Mouse (Mus musculus): ENCODE data around the gene Kmt5b. TPM values are rescaled to one million over a fixed set of nuclear protein-coding genes. Genes with fewer than 3 reads are reported as not detected.

The Kmt5b gene
- polyA plus RNA-seq, 1 experiment from 2014 or later = 29.2 TPM

DNA sequence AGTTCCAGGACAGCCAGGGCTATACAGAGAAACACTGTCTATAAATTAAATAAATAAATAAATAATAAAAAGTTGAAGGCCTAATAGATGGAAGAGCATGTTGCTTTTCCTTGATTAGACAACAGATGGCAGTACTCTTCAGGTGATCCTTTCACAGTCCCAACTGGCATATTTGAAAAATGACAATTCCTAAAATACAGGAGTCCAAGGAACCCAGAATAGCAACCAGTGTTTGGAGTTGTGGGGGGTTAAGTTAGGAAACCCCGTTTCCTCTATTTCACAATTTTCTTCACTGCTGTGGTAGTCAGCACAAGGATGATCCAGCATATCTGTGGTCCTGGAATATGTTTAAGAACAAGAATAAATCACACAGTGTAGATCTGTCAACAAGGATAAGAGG, 22.9 kb downstream of the Kmt5b start:
- H3K9me3 ChIP-seq (replicated peaks) = no peaks in the 10 kb centered on the region
- peaks cover 93% of the 10 kb centered on the region for H3K36me3 ChIP-seq
- WGBS = 91% methylated on average over 1 of the region's 1 CpGs
- no peaks in the 10 kb centered on the region for H3K27me3 ChIP-seq (ENCODE audit: low read depth, poor library complexity, severe bottlenecking)
- H3K4me1 ChIP-seq = no peaks in the 10 kb centered on the region
- H3K27ac ChIP-seq = no peak overlapping the region
- DNase-seq (ENCODE audit: low spot score) = no peak
- H3K4me3 ChIP-seq = no peak overlapping the region

DNA sequence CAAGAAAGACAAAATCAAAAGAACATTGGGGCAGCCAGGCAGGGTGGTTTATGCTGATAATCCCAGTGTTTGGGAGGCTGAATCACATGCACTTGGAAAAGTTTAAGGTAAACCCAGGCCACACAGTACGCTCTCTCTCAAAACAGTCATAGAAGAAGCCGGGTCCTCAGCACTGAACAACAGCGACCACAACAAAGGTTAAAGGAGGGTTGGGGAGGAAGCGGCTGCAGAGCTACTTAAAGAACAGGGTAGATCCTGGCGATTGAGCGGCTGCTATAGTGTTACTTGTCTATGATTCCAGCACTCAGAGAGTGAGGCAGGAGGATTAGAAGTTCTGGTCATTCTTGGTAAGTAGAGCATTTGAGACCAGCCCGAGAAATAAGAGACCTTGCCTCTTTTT, 38.3 kb downstream of the Kmt5b start:
- no peaks in the 10 kb centered on the region for H3K27me3 ChIP-seq (ENCODE audit: low read depth, poor library complexity, severe bottlenecking)
- WGBS = 90% methylated on average over 7 of the region's 7 CpGs
- no peak for DNase-seq (ENCODE audit: low spot score)
- H3K36me3 ChIP-seq = peaks cover 96% of the 10 kb centered on the region
- H3K4me1 ChIP-seq = no peaks in the 10 kb centered on the region
- no peaks in the 10 kb centered on the region for H3K9me3 ChIP-seq (replicated peaks)
- no peak overlapping the region for H3K27ac ChIP-seq
- H3K4me3 ChIP-seq = no peak overlapping the region

DNA sequence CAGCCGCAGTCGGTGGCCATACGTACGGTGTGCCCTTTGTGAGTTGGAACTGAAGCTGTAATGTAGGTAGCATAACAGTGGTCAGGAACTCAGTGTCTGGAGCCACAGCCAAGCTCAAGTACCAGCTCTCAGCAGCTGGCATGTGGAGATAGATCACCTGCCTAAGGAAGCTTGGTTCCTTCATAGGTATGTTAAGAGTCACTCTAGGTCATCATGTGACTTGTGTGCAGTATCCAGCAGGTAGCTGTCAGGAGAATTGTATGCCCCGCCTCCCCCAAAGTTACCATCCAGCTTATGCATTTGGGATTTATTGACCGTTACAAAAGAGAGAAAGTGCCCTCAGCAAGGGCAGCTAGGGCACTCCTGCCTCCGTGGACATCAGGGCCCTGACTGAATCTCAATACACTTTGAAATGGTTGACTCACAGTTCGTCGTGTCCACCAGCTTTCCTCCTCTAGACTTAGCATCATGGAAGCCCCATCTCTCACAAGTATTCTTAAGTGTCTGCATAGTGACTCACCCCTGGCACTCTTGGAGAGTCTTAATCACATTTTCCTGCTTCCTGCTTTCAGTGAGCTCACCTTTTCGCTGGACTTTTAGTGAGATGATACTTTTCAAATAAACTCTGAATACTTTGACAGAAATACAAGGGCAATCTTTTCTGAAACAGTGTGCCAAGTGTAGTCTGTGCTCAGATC, 43.5 kb downstream of the Kmt5b start:
- Histone ChIP-seq H3K4me1 (no peaks in the 10 kb centered on the region), H3K9me3 (replicated peaks) (no peaks in the 10 kb centered on the region), H3K36me3 (peaks cover 95% of the 10 kb centered on the region), H3K27ac (no peak overlapping the region), H3K27me3 (ENCODE audit: low read depth, poor library complexity, severe bottlenecking) (no peaks in the 10 kb centered on the region), H3K4me3 (no peak overlapping the region)
- 93% methylated on average over 10 of the region's 10 CpGs for WGBS
- no peak for DNase-seq (ENCODE audit: low spot score)

GRCm38 (mm10) chr19:3814461-3814860, 47.2 kb downstream of the Kmt5b start:
- Histone ChIP-seq H3K36me3 (peaks cover 76% of the 10 kb centered on the region), H3K9me3 (replicated peaks) (no peaks in the 10 kb centered on the region), H3K27me3 (ENCODE audit: low read depth, poor library complexity, severe bottlenecking) (no peaks in the 10 kb centered on the region), H3K27ac (no peak overlapping the region), H3K4me3 (no peak overlapping the region), H3K4me1 (no peaks in the 10 kb centered on the region)
- DNase-seq (ENCODE audit: low spot score) = no peak
- WGBS = 91% methylated on average over 10 of the region's 10 CpGs

DNA sequence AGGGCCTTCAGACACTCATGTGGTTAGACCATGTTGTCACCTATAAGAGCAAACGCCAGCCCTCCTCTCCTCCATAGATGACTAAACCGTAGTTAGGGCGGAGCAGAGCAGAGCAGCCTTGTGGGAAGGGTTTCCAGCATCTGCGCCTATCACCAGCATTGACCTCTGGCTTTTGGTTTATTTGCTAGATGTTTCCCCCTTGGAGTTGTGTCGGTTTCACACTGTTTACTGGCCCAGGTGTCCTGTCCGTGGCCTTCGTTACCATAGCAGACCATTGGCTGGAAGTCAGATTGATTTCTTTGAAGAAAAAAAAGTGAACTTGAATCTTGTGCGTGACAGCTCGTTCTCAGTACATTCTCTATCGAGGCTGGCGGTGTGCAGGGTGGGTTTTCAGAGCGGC, 48.6 kb downstream of the Kmt5b start:
- no peaks in the 10 kb centered on the region for H3K27me3 ChIP-seq (ENCODE audit: low read depth, poor library complexity, severe bottlenecking)
- no peaks in the 10 kb centered on the region for H3K9me3 ChIP-seq (replicated peaks)
- H3K4me1 ChIP-seq = no peaks in the 10 kb centered on the region
- no peak for DNase-seq (ENCODE audit: low spot score)
- WGBS = 90% methylated on average over 12 of the region's 12 CpGs
- peaks cover 63% of the 10 kb centered on the region for H3K36me3 ChIP-seq
- H3K4me3 ChIP-seq = no peak overlapping the region
- H3K27ac ChIP-seq = no peak overlapping the region

DNA sequence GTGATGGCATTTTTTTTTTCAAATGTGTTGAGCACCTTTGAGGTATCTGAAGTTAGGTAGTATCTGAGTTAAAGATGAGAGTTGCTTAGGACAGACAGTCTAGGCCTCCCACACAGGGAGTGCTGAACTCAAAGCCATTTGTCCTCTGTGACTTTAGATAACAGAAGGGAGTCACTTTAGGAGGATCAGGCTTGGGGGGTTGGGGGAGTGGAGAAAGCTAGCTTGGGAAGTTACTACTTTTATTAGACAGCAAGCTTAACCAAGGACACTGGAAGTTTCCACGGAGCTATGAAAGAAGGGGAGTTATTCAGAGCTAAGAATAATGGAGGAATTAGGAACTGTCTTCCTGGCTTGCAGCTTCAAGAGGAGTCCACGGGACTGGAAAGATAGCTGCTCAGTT, 51.9 kb downstream of the Kmt5b start:
- H3K27ac ChIP-seq = no peak overlapping the region
- WGBS = 82% methylated on average over 2 of the region's 2 CpGs
- peaks cover 35% of the 10 kb centered on the region for H3K36me3 ChIP-seq
- no peaks in the 10 kb centered on the region for H3K9me3 ChIP-seq (replicated peaks)
- no peak for DNase-seq (ENCODE audit: low spot score)
- H3K4me1 ChIP-seq = no peaks in the 10 kb centered on the region
- no peaks in the 10 kb centered on the region for H3K27me3 ChIP-seq (ENCODE audit: low read depth, poor library complexity, severe bottlenecking)
- H3K4me3 ChIP-seq = no peak overlapping the region

DNA sequence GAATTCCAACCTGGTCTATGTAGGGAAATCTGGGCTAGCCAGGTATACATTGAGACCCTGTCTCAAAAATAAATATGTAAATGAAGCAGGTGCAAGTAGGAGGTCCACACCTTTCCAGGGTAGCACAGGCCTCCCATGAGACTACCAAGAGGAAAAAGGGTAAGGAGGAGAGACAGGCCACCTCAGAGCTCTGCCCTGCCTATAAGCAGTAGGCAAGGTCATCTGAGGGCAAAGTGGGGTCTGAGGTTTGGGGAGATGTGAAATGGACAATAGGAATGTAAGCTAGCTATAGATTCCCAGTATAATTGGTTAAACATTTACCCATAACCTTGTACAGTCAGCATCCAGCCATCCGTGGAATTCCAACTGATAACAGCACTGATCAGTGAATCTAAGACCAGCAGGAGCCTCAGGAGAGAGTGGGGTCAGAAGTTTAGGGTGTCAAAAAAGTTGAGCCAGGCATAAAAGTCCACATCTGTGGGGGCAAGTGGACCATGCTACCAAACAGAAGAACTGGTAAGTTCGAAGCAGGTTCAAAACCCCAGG, 52.8 kb downstream of the Kmt5b start:
- H3K36me3 ChIP-seq = peaks cover 26% of the 10 kb centered on the region
- no peak for DNase-seq (ENCODE audit: low spot score)
- no peak overlapping the region for H3K4me3 ChIP-seq
- H3K9me3 ChIP-seq (replicated peaks) = no peaks in the 10 kb centered on the region
- WGBS = 92% methylated on average over 2 of the region's 2 CpGs
- no peaks in the 10 kb centered on the region for H3K4me1 ChIP-seq
- no peak overlapping the region for H3K27ac ChIP-seq
- H3K27me3 ChIP-seq (ENCODE audit: low read depth, poor library complexity, severe bottlenecking) = no peaks in the 10 kb centered on the region

DNA sequence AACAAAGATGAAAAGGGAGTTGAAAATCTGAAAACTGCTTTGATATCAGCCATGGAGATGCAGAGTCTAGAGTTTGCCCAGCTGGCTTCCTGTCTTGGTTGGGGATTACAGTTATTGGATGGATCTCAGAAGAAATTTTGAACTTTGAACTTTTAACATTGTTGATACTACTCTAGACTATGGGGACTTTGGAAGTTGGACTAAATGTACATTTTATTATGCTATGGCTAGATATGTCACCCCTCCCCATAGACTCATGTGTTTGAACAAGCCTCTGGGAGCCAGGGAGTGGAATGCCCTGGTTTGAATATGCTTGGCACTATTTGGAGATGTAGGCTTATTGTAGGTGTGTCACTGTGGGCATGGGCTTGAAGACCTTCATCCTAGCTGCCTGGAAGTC, 57.8 kb downstream of the Kmt5b start:
- Histone ChIP-seq H3K27me3 (ENCODE audit: low read depth, poor library complexity, severe bottlenecking) (no peaks in the 10 kb centered on the region), H3K4me1 (no peaks in the 10 kb centered on the region), H3K36me3 (no peaks in the 10 kb centered on the region), H3K4me3 (no peak overlapping the region), H3K9me3 (replicated peaks) (no peaks in the 10 kb centered on the region), H3K27ac (no peak overlapping the region)
- no peak for DNase-seq (ENCODE audit: low spot score)

GRCm38 (mm10) chr19:3829863-3830262, 62.6 kb downstream of the Kmt5b start:
- no peak for DNase-seq (ENCODE audit: low spot score)
- no peaks in the 10 kb centered on the region for H3K4me1 ChIP-seq
- 90% methylated on average over 3 of the region's 3 CpGs for WGBS
- no peaks in the 10 kb centered on the region for H3K9me3 ChIP-seq (replicated peaks)
- H3K4me3 ChIP-seq = no peak overlapping the region
- H3K27me3 ChIP-seq (ENCODE audit: low read depth, poor library complexity, severe bottlenecking) = no peaks in the 10 kb centered on the region
- H3K36me3 ChIP-seq = no peaks in the 10 kb centered on the region
- no peak overlapping the region for H3K27ac ChIP-seq

DNA sequence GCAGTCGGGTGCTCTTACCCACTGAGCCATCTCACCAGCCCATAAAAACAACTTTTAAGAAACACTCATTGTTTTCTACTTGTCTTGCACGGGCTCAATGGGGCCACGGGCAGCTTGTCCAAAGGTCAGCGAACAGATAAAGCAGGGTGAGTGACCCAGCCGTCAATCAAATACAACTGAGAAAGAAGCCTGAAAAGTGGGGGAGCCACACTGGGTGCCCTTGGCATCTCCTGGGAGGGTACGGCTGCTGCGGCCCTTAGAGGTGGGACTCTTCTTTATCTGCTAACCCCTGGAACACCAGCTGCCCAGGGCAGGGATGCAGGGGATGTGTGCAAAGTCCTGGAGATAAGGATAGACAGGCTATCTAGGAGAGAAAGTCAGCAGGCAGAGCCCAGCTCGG, 64.5 kb downstream of the Kmt5b start:
- H3K27me3 ChIP-seq (ENCODE audit: low read depth, poor library complexity, severe bottlenecking) = no peaks in the 10 kb centered on the region
- no peaks in the 10 kb centered on the region for H3K9me3 ChIP-seq (replicated peaks)
- H3K36me3 ChIP-seq = no peaks in the 10 kb centered on the region
- H3K4me1 ChIP-seq = no peaks in the 10 kb centered on the region
- DNase-seq (ENCODE audit: low spot score) = no peak
- no peak overlapping the region for H3K4me3 ChIP-seq
- WGBS = 87% methylated on average over 8 of the region's 8 CpGs
- no peak overlapping the region for H3K27ac ChIP-seq

DNA sequence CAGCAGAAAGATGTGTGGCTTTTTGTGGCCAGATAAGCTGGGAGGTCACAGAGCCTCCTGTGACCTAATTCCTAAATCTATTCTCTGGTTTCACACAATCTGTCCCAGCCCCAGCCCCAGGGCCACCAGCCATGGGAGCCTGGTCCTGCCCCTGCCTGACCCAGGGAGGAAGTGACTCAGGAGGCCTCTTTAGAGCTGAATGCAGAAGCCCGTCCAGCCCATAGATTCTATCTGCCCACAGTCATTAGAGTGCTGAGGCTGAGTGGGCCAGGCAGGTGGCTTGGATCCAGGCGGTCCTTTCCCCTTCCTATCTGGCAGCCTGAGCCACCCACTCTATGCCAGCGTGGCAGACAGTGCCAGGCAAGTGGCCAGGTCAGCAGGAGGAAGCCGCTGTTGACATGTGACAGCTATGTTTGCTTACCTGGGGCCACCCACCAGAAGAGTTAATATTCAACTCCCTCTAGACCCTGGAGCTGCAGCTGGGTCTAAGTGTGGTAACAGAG, 65.7 kb downstream of the Kmt5b start:
- no peak overlapping the region for H3K4me3 ChIP-seq
- no peaks in the 10 kb centered on the region for H3K36me3 ChIP-seq
- 79% methylated on average over 4 of the region's 4 CpGs for WGBS
- H3K9me3 ChIP-seq (replicated peaks) = no peaks in the 10 kb centered on the region
- DNase-seq (ENCODE audit: low spot score) = no peak
- H3K27me3 ChIP-seq (ENCODE audit: low read depth, poor library complexity, severe bottlenecking) = no peaks in the 10 kb centered on the region
- no peak overlapping the region for H3K27ac ChIP-seq
- no peaks in the 10 kb centered on the region for H3K4me1 ChIP-seq

- no peaks in the 10 kb centered on the region for H3K27me3 ChIP-seq (ENCODE audit: low read depth, poor library complexity, severe bottlenecking)
- H3K4me1 ChIP-seq = no peaks in the 10 kb centered on the region
- H3K36me3 ChIP-seq = no peaks in the 10 kb centered on the region
- no peak for DNase-seq (ENCODE audit: low spot score)
- WGBS = 87% methylated on average over 7 of the region's 7 CpGs
- H3K27ac ChIP-seq = no peak overlapping the region
- no peak overlapping the region for H3K4me3 ChIP-seq
- H3K9me3 ChIP-seq (replicated peaks) = no peaks in the 10 kb centered on the region
Observed at GRCm38 (mm10) chr19:3834301-3834700, 67.1 kb downstream of the Kmt5b start.

DNA sequence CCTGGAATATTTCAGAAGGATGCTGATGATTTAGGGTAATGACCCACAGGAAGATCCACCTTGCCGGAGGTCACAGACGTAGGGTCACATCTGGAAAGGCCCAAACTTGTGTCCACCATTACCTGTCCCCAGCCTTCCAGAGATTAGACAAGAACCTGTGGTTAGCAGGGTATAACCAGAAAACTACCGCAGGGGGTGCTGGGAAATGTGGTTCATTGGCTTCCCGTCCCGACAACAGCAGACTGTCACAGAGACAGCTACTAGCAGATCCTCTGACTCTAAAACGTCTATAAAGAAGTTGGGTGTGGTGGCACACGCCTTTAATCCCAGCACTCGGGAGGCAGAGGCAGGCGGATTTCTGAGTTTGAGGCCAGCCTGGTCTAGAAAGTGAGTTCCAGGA, 69.6 kb downstream of the Kmt5b start:
- DNase-seq (ENCODE audit: low spot score) = no peak
- H3K4me3 ChIP-seq = no peak overlapping the region
- 90% methylated on average over 9 of the region's 9 CpGs for WGBS

DNA sequence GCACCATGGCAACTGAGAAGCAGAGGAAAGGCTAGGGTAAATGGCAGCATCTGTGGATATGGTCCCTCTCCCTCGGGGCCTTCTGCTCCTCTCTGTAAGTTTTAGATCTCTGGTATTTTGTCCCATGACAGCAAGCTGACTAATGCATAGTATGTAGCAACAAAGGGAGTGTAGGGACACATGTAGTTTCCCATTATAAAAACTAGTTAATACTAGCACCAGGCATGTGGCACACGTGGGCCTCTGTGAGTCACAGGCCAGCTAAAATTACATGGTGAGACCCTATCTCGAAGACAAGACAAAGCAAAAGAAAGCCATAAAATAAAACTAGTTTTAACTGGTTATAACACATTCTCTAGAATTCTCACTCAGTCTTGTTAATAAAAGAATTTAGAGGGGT, 71.7 kb downstream of the Kmt5b start:
- DNase-seq (ENCODE audit: low spot score) = no peak
- no peaks in the 10 kb centered on the region for H3K27me3 ChIP-seq (ENCODE audit: low read depth, poor library complexity, severe bottlenecking)
- WGBS = 88% methylated on average over 3 of the region's 3 CpGs
- no peaks in the 10 kb centered on the region for H3K9me3 ChIP-seq (replicated peaks)
- no peak overlapping the region for H3K4me3 ChIP-seq
- H3K27ac ChIP-seq = no peak overlapping the region
- no peaks in the 10 kb centered on the region for H3K4me1 ChIP-seq
- no peaks in the 10 kb centered on the region for H3K36me3 ChIP-seq

More for the DNA sequence above, 69.6 kb downstream of the Kmt5b start:
- Histone ChIP-seq H3K9me3 (replicated peaks) (no peaks in the 10 kb centered on the region), H3K36me3 (no peaks in the 10 kb centered on the region), H3K4me1 (no peaks in the 10 kb centered on the region), H3K27me3 (ENCODE audit: low read depth, poor library complexity, severe bottlenecking) (no peaks in the 10 kb centered on the region), H3K27ac (no peak overlapping the region)

Data from limb, embryonic 10.5 days (tissue).